Mouse (Mus musculus) mouse embryonic stem cell (cell line): Measurements from ENCODE around the gene Gm16440.
"Not testable (repeated sequence)": the region's sequence is repeated elsewhere in the genome, so short reads cannot be mapped to it uniquely, and the experiment has no call there.

Experiments
- in situ Hi-C, 2 experiments: fragments of 300-500 bp; cut with MboI; formaldehyde crosslinking; loops; 1 replicate in 1 of 2; 3 replicates in 1 of 2; pipeline ENCODE4 v1.14.3; 2019 to 2020; ENCODE audit warnings: low sequenced_read_pairs in 2 of 2, low pct_unique_long_range_greater_than_20kb in 1 of 2, mixed read lengths in 1 of 2; ENCODE audit not compliant: unreplicated experiment in 1 of 2

Gene Gm16440

DNA sequence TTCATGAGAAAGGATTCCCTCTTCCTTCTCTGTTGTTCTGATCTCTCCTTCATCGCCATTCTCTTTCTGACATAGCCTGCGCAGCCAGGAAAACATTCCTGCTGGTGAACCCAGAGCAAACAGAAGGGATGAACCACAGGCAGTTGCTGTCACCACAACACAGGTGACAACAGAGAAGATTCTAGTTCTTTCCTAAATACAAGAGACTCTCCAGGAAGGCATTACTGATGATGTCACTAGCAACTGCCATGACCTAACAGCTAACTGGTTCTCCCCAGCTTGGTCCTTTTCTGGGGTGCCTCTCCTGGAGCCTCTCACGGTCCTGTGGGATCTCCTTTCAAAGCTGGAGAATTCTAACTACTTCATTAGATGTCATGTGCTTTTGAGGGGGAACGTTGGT lies at the start of gene Gm16440:
Gm16440 (minus strand) TSS at position 101 of the 400 bp plus-strand sequence.
- in situ Hi-C loops: not testable (repeated sequence)

DNA sequence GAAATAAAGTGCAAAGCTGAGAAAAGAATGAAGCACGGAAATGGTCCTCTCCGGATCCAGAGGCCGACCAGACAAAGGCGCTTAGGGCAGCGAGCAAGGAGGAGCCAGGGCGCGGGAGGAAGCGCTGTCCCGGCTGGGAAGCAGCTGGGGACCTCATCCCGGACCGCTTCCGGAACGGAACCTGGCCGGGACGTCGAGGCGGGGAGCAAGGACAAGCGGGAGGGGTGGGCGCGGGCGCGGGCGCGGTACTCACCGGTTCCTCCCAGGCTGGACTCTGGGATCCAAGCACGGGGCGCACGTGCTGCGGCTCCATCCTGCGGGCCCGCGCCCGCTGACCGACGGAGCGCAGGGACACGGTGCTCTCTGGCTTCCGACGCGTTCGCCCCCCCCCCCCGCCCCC lies 36.6 kb upstream of the Gm16440 start:
- in situ Hi-C loops: not testable (repeated sequence)

DNA sequence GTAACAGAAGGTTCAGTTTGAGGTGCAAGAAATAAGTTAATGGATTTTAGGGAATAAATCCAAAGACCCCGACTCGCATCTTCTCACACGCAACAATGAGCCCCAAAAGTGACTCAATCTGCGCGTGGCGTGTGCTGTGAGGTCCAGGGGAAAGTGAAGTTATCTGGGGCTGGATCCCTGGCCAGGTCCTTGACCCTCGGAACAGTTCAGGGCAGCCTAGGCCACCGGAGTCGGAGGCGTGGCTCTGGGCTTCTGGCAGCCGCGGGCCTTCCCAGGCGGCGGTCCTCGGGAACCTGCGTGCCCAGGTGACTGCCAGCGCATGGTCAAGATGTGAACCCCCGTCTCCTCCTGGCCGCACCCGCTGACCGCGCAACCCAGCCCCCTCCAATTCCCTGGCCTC lies 36.2 kb upstream of the Gm16440 start:
- in situ Hi-C loops: not testable (repeated sequence)

DNA sequence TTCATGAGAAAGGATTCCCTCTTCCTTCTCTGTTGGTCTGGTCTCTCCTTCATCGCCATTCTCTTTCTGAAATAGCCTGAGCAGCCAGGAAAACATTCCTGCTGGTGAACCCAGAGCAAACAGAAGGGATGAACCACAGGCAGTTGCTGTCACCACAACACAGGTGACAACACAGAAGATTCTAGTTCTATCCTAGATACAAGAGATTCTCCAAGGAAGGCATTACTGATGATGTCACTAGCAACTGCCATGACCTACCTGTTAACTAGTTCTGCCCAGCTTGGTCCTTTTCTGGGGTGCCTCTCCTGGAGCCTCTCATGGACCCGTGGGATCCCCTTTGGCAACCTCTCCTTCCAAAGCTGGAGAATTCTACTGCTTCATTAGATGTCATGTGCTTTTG lies 22.3 kb upstream of the Gm16440 start, which contains the start of gene Gm3591:
Gm3591 (minus strand) TSS at position 101 of the 400 bp plus-strand sequence.
- in situ Hi-C loops: not testable (repeated sequence)

DNA sequence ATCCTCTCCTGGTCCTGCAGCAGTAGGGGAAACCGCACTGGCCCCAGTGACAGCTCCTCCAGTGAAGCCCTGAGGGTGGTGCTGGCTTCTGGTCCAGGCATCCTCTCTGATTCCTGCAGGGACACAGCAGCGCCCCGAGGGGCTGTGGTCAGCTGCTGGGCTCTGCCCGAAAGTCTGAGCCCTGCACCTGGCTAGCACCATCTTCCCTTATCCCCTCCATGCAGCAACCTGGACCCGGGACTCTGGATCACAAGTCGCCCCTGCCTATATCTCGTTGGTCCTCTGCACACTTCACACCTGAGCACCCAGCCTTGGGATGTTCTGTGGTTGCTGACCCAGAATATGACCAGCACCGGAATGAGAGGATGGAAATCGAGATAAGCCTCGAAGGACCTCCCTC lies 46.5 kb downstream of the Gm16440 start, which contains the start of gene Gm3618:
Gm3618 (minus strand) TSS at position 101 of the 400 bp plus-strand sequence.
- in situ Hi-C loops: not testable (repeated sequence)
